Mouse (Mus musculus) embryonic stem cell, embryonic (primary cell): Measurements from ENCODE around the gene Sf3b3.

Experiments used
- CTCF ChIA-PET, 4 experiments: fragments of 300-600 bp in 2 of 4; fragments of 350-600 bp in 2 of 4; sonication (Branson Sonifier 250); formaldehyde crosslinking; loops; one replicate each; lab custom pipeline; 2022; ENCODE audit warnings: inconsistent platforms in 2 of 4; lab: Charles Lee
- POLR2A ChIA-PET, 4 experiments: fragments of 300-600 bp in 2 of 4; fragments of 350-600 bp in 2 of 4; sonication (Branson Sonifier 250); formaldehyde crosslinking; loops; one replicate each; lab custom pipeline; 2022; ENCODE audit warnings: antibody characterized with exemption in 4 of 4, inconsistent platforms in 1 of 4; lab: Charles Lee

Sf3b3 gene

DNA sequence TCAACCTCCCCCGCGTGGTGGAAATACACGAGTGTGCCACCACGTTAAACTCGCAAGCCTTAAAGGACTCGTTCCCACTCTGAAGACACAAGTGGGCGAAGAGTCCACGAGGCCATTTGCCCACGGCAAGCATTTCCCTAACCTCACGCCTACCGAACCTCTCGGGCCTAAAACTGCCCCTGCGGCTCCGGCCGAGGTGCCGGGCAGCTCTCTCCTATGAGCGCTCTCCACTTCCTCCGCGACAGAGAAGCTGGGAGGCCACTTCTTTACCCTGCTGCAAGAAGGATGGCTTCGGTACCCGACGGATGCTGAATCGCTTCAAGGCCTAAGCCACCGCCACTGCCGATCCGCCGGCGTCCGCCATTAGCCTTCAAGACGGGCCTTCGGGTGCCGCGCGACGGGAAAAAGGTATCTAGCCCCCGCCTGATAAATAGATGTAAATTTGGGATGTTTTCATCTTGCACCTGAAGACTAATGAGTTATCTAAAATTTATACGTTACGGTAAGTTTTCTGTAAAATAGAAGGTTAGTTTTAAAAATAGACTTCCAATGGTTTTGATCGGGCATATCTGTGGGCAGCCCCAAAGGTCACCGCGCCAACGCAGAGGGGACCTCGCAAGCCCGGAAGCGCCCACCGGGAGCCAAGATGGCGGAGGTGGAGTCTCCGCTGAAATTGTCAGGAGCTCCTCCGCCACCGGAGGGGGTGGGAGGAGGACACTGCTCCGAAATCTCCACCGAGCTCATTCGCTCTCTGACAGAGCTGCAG, at the start of gene Sf3b3, which contains the start of gene Cog4:
Gene Sf3b3 (minus strand): TSS at position 383 of the 766 bp plus-strand sequence.
Gene Cog4 (plus strand): TSS at position 196 of the 766 bp plus-strand sequence.
- POLR2A ChIA-PET, result interaction anchor here (0.5 to 19.3 kb wide), 125 partner anchors 9 to 482 kb away, joined by 3 to 464 read pairs (median 5); partner anchors contain the start of genes Ddx19a (in 3 of the 4), Ddx19b (in 3 of the 4), Exosc6 (in 3 of the 4) and Aars (in 2 of the 4)
- CTCF ChIA-PET, result interaction anchor here in 3 of 4 experiments (0.6 to 1.6 kb wide), 4 partner anchors 97 to 1156 kb away, joined by 3 to 6 read pairs (median 3); no protein-coding TSS in a partner anchor

DNA sequence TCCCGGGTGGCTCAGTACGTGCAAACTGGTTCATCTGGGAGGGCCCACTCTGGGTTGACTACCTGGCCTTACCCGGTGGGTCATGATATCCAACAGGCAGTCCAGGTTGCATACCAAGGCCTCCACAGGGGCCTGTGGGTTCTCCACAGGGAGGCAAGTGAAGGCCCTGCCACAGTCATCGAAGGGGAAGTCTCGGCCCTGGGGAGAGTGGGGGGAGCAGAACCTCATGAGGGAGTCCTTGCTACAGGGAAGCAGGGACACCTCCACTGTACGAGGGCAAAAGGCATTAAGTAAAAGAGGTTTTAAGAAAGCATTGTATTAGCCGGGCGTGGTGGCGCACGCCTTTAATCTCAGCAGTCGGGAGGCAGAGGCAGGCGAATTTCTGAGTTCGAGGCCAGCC, 49.2 kb upstream of the Sf3b3 start:
- CTCF ChIA-PET, result interaction anchor here in 1 of 4 experiments (0.7 to 1.3 kb wide), 2 partner anchors 10 to 90 kb away, joined by 3 read pairs; partner anchors contain the start of gene Il34
- POLR2A ChIA-PET, result interaction anchor here in 3 of 4 experiments (0.7 to 1.9 kb wide), 9 partner anchors 9 to 374 kb away, joined by 3 to 8 read pairs (median 5); partner anchors contain the start of genes Aars (in 1 of the 3) and Sf3b3 (in 1 of the 3)

DNA sequence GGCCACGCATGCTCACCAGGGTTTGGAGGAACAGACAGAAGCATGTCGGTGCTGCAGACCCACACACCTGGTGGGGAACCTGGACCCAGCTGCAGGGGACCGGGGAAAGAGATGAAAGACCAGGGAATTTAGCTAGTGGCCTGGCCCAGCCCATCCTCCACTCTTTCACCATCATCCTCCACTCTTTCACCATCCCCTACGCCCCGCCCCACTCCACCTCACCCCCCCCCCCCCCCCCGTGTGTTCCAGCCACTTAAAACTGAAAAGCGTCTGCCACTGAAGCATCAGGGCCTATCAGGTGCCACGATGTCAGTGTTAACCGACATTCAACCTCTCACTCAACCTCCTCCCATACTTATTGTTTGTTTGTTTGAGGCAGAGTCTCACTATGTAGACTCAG, 48.7 kb upstream of the Sf3b3 start:
- CTCF ChIA-PET, result interaction anchor here in 2 of 4 experiments (0.7 to 1.3 kb wide), 4 partner anchors 10 to 92 kb away, joined by 3 to 4 read pairs (median 3); partner anchors contain the start of gene Il34 (in 1 of the 2)
- POLR2A ChIA-PET, result interaction anchor here in 3 of 4 experiments (0.7 to 2.5 kb wide), 17 partner anchors 9 to 409 kb away, joined by 3 to 17 read pairs (median 4); partner anchors contain the start of genes Aars (in 1 of the 3) and Sf3b3 (in 1 of the 3)

DNA sequence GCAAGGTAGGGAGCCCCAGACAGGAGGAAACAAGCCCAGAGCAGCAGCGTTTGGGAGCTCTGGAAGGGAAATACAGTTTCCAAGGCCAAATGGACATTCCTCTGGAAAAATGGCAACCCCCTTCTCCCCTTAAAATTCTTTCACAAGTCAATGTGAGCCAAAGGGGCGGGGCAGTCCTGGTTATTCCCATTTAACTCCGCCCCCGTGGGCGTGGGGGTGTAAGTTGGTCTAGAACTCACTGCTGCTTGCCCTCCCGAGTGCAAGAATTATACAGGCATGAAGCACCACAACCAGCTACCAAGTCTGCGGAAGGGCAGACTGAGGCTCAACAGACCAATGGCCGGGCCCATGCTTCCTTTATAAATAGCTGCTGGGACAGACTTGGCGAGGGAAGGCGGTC, 48.3 kb upstream of the Sf3b3 start:
- ChIA-PET POLR2A (interaction anchor here in 3 of 4 experiments (0.6 to 2.5 kb wide), 18 partner anchors 8 to 409 kb away, joined by 3 to 17 read pairs (median 4); partner anchors contain the start of genes Aars (in 1 of the 3) and Sf3b3 (in 1 of the 3)), CTCF (interaction anchor here in 2 of 4 experiments (0.7 to 1.3 kb wide), 4 partner anchors 10 to 92 kb away, joined by 3 to 4 read pairs (median 3); partner anchors contain the start of gene Il34 (in 1 of the 2))

DNA sequence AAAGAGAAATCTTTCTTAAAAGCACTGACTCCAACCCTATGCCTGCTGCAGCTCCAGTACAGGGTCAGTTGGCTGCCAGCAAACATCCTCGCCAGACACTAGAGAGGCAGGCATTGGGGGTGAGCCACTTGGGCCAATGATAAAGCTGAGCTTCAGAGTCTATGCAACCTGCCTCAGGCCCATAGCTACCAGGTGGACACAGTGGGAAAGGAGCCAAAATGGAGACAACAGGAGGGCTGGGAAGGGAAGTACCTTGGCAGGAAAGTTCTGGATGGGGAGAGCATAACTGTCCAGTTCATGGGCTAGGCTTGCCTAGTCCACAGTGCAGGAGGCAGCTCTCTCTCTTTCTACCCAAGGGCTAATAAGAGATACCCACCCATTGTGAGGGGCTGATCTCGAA, 46.3 kb upstream of the Sf3b3 start:
- POLR2A ChIA-PET, result interaction anchor here in 2 of 4 experiments (0.9 to 2.5 kb wide), 8 partner anchors 8 to 141 kb away, joined by 3 to 17 read pairs (median 4); partner anchors contain the start of genes Cog4 (in 1 of the 2), Fuk (in 1 of the 2) and Sf3b3 (in 1 of the 2)
- CTCF ChIA-PET, result interaction anchor here in 2 of 4 experiments (0.6 to 1.2 kb wide), 3 partner anchors 9 to 103 kb away, joined by 3 read pairs; partner anchors contain the start of gene Fuk (in 1 of the 2)

DNA sequence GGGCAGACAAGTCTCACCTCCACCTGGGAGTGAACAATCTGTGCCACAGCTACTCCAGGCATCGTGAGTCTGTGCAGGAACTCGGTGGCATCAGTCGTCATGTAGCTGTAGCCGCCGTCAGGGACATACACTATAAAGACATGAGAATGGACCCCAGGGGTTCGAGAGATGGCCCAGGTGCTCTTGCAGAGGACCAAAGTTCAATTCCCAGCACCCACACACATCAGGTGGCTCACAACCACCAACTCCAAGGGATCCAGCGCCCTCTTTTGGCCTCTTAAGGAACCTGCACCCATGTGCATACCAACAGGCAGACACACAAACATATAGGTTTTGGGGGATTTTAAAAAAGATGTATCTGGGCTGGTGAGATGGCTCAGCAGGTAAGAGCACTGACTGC, 45.5 kb upstream of the Sf3b3 start:
- ChIA-PET POLR2A (interaction anchor here in 1 of 4 experiments (1.0 to 1.1 kb wide), 3 partner anchors 10 to 140 kb away, joined by 3 to 4 read pairs (median 3); no protein-coding TSS in a partner anchor), CTCF (interaction anchor here in 2 of 4 experiments (1.2 kb wide), 2 partner anchors 10 to 58 kb away, joined by 3 read pairs; partner anchors contain the start of gene Fuk (in 1 of the 2))

DNA sequence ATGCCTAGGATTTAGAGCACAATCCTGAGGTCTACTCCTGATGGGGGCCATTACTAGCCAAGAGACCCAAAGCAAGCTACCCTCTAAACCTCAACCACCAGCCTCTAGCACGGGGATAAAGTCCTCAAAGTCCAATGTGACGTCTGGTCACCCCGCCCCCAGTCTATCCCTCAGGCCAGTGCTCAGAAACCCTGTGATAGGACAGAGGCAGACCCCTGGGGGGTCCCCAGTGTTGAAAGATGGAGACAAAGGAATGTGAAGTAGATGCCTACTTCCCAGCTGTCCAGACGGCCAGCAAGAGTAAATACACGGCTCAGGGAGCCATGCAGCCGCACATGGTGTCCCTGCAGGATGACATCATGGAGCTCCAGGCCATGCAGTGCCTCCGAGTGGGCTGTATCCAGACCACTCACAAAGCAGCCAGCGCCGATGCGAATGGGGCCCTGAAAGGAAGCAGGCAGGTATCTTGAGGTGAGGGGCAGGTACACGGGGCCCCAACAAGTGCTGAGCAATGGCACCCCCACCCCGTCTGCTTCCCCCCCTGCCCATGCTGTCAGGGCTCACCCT, 43.4 kb upstream of the Sf3b3 start:
- POLR2A ChIA-PET, result interaction anchor here in 3 of 4 experiments (0.9 to 1.9 kb wide), 6 partner anchors 11 to 165 kb away, joined by 3 to 4 read pairs (median 4); no protein-coding TSS in a partner anchor
- CTCF ChIA-PET, result interaction anchor here in 2 of 4 experiments (0.6 to 0.9 kb wide), 2 partner anchors 31 to 1430 kb away, joined by 3 read pairs; no protein-coding TSS in a partner anchor

DNA sequence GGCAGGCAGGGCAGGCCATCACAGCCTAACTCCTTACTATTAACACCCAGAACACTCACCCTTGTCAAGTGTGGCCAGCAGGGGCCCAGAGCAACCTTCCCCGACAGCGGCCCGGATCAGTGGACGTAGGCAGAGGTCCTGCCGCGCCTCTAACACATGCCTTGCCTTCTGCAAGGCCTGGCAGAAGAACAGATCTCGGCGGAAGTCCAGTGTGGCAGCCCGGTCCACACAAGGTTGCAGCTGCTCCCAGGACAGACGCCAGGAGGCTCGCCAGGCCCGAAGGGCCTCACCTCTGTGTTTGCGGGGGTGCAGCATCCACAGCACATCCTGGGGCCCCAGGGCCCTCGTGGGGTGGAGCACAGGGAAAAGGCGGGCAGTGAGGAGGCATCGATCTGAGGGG, 42.3 kb upstream of the Sf3b3 start:
- ChIA-PET CTCF (interaction anchor here in 1 of 4 experiments (0.6 kb wide), 1 partner anchor 27 kb away, joined by 3 read pairs; no protein-coding TSS in a partner anchor), POLR2A (interaction anchor here (0.6 to 1.9 kb wide), 9 partner anchors 10 to 145 kb away, joined by 3 to 5 read pairs (median 4); partner anchors contain the start of genes Aars (in 1 of the 4), Ddx19a (in 1 of the 4) and Sf3b3 (in 1 of the 4))

DNA sequence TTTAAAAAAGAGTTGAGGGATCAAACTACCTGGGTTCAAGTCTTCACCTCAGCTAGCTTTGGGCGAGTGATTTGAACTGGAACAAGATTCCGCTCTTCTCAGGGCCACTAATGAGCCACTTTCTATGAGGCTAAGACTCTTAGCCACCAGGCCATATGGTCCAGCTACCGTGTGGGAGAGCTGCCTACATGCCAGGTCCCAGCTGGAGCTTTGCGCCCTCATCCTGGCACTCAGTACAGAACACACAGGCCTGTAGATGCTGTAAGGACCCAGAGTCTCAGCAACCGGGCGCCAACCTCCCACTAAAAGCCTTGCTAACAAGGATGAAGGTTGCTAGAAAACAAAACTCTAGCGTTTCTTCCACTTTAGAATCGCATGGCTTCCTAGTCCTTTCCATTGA, 41.9 kb upstream of the Sf3b3 start:
- ChIA-PET CTCF (interaction anchor here in 1 of 4 experiments (0.6 kb wide), 1 partner anchor 26 kb away, joined by 3 read pairs; no protein-coding TSS in a partner anchor), POLR2A (interaction anchor here in 2 of 4 experiments (0.6 to 1.6 kb wide), 5 partner anchors 28 to 145 kb away, joined by 3 to 5 read pairs (median 3); partner anchors contain the start of genes Aars (in 1 of the 2), Ddx19a (in 1 of the 2) and Sf3b3 (in 1 of the 2))

DNA sequence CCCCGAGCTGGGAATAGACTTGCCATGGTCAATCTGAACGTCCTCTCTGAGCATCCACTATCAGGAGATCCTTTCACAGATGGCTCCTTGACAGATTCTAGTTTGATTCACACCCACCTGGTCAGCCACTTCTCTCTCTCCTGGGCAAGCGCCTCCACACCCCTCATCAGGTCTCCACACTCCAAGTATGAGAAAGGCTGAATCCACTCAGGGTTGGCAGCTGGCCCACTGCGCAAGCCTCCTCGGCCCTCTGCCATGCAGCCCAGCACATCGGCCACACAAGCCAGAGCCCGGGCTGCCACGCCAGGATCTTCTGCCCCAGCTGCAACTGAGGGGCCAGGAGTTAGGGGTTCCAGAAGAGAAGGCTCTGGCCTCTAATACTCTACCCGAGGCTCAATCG, 41.0 kb upstream of the Sf3b3 start:
- ChIA-PET CTCF (interaction anchor here in 3 of 4 experiments (0.6 to 1.1 kb wide), 3 partner anchors 132 to 161 kb away, joined by 3 to 4 read pairs (median 4); no protein-coding TSS in a partner anchor), POLR2A (interaction anchor here (0.5 to 3.0 kb wide), 19 partner anchors 8 to 929 kb away, joined by 3 to 10 read pairs (median 4); partner anchors contain the start of genes Aars (in 1 of the 4), Ddx19a (in 1 of the 4), Fuk (in 1 of the 4) and Rfwd3 (in 1 of the 4))

DNA sequence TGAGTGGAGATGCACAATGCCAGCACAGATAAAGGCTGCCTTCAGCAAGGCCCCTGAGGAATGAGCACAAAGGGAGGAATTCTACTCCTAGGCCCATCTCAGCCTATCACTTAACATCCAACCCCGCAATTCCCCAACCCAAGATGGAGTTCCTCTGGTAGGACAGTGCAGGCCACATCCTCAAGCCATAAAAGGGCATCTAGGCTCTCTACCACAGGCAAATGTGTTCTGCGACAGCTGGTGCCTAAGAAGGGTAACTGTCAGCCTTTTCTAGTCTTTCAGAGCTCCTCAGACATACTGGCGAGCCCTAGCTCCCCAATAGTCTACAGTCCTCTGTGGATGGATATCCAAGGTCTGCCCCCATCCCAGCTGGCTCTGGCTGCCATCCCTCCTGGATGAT, 40.0 kb upstream of the Sf3b3 start:
- ChIA-PET POLR2A (interaction anchor here (0.5 to 3.0 kb wide), 22 partner anchors 9 to 385 kb away, joined by 3 to 10 read pairs (median 4); partner anchors contain the start of genes St3gal2 (in 2 of the 4), Cog4 (in 1 of the 4), Ddx19a (in 1 of the 4) and Ddx19b (in 1 of the 4)), CTCF (interaction anchor here in 3 of 4 experiments (0.5 to 0.6 kb wide), 3 partner anchors 111 to 141 kb away, joined by 3 to 5 read pairs (median 5); no protein-coding TSS in a partner anchor)

DNA sequence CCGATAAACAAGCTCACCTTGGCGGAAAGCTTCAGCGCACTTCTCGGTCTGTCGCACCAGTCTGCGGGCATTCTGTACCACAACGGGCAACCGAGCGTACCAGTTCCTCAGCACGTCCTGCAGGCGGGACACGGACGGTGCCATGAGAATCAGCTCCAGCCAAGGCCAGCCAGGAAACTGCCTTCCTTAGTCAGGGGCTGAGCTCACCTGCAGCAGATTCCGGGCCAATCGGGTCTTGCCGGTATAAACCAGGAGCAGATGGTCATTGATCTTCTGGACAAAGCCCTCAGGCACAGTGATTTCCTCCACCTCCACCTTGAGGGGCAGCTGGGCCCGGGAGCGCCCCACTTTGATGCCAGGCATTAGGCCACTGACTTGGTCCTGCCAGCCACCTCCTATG, 37.2 kb upstream of the Sf3b3 start:
- CTCF ChIA-PET, result interaction anchor here in 2 of 4 experiments (0.6 to 1.4 kb wide), 4 partner anchors 11 to 804 kb away, joined by 3 to 4 read pairs (median 4); no protein-coding TSS in a partner anchor
- POLR2A ChIA-PET, result interaction anchor here in 2 of 4 experiments (0.6 to 2.7 kb wide), 13 partner anchors 10 to 740 kb away, joined by 3 to 17 read pairs (median 4); partner anchors contain the start of gene St3gal2 (in 1 of the 2)

DNA sequence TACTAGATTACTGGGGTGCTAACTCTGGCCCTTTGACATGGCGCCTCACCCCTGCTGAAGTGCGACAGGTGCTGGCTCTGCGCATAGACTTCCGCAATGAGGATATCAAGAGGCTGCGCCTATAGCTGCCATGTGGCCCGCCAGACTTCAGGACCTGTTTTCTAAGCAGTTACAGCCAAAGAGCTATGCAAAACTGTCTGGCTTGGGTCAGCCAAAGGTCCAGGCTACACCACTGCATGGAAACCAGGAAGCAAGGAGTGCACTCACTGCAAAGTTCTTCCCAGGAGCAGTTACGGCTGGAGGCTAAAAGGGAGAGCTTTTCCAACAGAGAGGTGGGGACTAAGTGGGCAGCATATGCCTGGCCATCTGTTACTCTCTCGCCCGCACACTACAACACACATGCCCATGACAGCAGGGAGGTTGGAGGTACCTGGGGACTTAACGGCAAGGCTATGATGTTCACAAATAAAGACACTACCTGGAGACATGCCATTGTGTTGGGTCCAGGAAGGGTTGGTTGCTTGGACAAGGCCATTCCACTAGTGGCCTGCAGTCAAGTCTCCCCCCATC, 35.2 kb upstream of the Sf3b3 start:
- CTCF ChIA-PET, result no interaction called here
- POLR2A ChIA-PET, result interaction anchor here in 1 of 4 experiments (1.1 to 2.7 kb wide), 5 partner anchors 12 to 65 kb away, joined by 4 to 10 read pairs (median 4); partner anchors contain the start of gene St3gal2

DNA sequence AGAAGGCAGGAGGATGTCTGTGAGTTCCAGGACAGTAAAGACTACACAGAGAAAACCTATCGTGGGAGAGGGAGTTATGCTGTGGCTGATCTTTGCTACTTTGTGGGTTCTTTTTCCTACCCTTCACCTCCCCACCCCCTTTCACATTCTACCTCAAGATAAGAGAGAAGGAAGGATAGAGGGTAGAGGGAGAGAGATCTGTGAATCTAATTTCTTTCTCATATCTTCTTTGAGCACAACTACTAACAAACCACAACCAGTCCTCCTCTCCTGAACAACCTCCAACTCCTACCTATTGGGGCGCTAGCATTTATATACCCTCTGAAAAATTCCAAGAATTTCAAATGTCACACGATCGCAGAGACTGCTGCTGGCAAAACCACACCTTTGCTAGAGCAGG, 31.3 kb upstream of the Sf3b3 start:
- ChIA-PET CTCF (no interaction called here), POLR2A (interaction anchor here in 2 of 4 experiments (0.6 to 1.7 kb wide), 3 partner anchors 12 to 397 kb away, joined by 3 to 4 read pairs (median 3); no protein-coding TSS in a partner anchor)

DNA sequence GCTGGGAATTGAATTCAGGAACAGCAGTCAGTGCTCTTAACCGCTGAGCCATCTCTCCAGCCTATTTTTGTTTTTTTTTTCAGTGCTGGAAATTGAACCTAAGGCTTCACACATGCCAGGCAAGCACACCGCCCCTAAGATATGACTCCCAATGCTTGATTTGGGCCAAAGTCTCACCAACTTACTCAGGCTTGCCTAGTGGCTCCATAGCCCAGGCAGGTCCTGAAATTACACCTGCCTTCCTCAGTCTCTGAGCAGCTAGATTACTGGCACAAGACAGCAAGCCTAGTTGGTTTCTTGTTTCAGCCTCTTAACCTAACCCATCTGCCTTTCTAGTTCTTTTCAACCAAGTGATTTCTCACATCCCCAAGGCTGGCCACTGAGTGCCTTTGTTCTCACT, 23.9 kb upstream of the Sf3b3 start:
- CTCF ChIA-PET, result no interaction called here
- POLR2A ChIA-PET, result interaction anchor here in 2 of 4 experiments (1.1 to 3.2 kb wide), 7 partner anchors 10 to 163 kb away, joined by 3 to 16 read pairs (median 3); partner anchors contain the start of genes Aars (in 1 of the 2), Cog4 (in 1 of the 2) and Sf3b3 (in 1 of the 2)
